Mouse (Mus musculus) forebrain, embryonic 11.5 days (tissue): Measurements from ENCODE around the gene Ube2b. TPM values are rescaled to one million over a fixed set of nuclear protein-coding genes. Genes with fewer than 3 reads are reported as not detected.

ENCODE experiments used
- ATAC-seq: fragments of 200-750 bp; cut with Nextera tagmentation; replicated peaks from 2 replicates; pipeline ENCODE4 v1.8.0; 2017; ENCODE audit warnings: moderate TSS enrichment; ENCODE audit not compliant: low FRiP score
- DNase-seq: peaks from one replicate; pipeline ENCODE4 v3.0.0-alpha.2; 2017; ENCODE audit warnings: low spot score
- H3K27ac ChIP-seq: fragments of 300-500 bp; sonication (generic); 2 replicates; pipeline ENCODE4 v1.5.1; 2014; ENCODE audit warnings: low read depth, low read length
- H3K27me3 ChIP-seq: fragments of 300-500 bp; sonication (generic); 2 replicates; pipeline ENCODE4 v1.6.1; 2014; ENCODE audit warnings: mild to moderate bottlenecking, low read length, mixed read lengths; ENCODE audit not compliant: control insufficient read depth, insufficient read depth
- H3K36me3 ChIP-seq: fragments of 300-500 bp; sonication (generic); 2 replicates; pipeline ENCODE4 v1.6.1; 2014; ENCODE audit warnings: mild to moderate bottlenecking, low read length, moderate library complexity, mixed read lengths; ENCODE audit not compliant: control insufficient read depth, insufficient read depth
- H3K4me1 ChIP-seq: fragments of 300-500 bp; sonication (generic); replicated peaks from 2 replicates; pipeline ENCODE4 v1.6.1; 2014; ENCODE audit warnings: low read length, mixed read lengths; ENCODE audit not compliant: control insufficient read depth, insufficient read depth
- H3K4me2 ChIP-seq: fragments of 300-500 bp; sonication (generic); 2 replicates; pipeline ENCODE4 v1.6.1; 2014; ENCODE audit warnings: low read depth, mild to moderate bottlenecking, low read length, moderate library complexity, mixed read lengths; ENCODE audit not compliant: severe bottlenecking
- H3K4me3 ChIP-seq: fragments of 300-500 bp; sonication (generic); 2 replicates; pipeline ENCODE4 v1.5.1; 2014; ENCODE audit warnings: low read depth, low read length
- H3K9ac ChIP-seq: fragments of 300-500 bp; sonication (generic); 2 replicates; pipeline ENCODE4 v1.6.1; 2014; ENCODE audit warnings: low read length
- H3K9me3 ChIP-seq: fragments of 300-500 bp; sonication (generic); 2 replicates; pipeline ENCODE4 v1.6.1; 2016; ENCODE audit warnings: low read length, mixed read lengths; ENCODE audit not compliant: control insufficient read depth
- WGBS: fragments of 180-500 bp; shearing (Covaris S2); extraction: QIAGEN DNeasy Blood & Tissue Kit; methylation state at CpG from one replicate; pipeline ENCODE4 v1.1.7; 2014; 5-methylcytosine and 5-hydroxymethylcytosine counted together
- polyA plus RNA-seq: library from polyadenylated mRNA; unstranded; fragments of >200 nt; fragmentation: Nextera tagmentation; extraction: Ambion mirVana; gene quantifications from 2 replicates; pipeline ENCODE4 v1.2.1, GENCODE M21; 2014

Ube2b gene
- polyA plus RNA-seq, 1 experiment from 2014 or later = 177 TPM

DNA sequence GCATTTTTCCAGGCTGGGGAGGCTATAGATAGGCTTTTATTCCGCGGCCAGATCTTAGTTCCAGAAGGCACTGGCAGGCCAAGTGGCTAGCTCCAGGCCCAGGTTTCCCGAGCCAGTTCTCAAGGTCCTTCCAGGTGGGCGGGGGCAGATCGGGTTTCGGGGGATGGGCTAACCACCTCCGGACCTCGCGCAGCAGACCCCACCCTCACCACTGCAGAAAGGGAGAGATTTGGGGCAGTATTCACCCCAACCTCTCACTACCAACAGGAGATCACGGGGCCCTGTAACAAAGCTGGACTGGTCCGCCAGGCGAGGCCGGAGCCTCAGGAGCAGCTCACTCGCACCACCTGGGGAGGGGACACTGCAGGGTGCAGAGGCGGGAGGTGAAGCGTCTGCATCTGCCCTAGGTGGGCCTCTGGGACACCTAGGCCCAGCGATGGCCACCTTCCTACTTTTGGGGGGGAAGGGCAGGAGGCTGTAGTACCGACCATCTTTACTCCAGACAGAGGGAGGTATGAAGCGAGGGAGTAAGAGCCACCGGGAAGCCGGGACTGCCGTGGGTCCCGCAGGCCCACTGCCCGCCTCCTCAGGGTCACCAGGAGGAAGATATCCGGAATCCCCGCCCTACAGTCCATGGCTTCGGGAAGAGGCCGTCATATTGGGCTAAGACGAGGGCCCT, 812 bp downstream of the Ube2b start:
- Histone ChIP-seq H3K4me2 (peak overlapping the region; percentile 89), H3K4me1 (peaks cover 8% of the 10 kb centered on the region; the same call in 1 of the 2 replicates), H3K9me3 (no peaks in the 10 kb centered on the region), H3K9ac (peak overlapping the region; percentile 96), H3K27ac (peak overlapping the region; percentile 92), H3K36me3 (peaks cover 3% of the 10 kb centered on the region; the same call in 1 of the 2 replicates), H3K4me3 (peak overlapping the region; percentile 90), H3K27me3 (no peaks in the 10 kb centered on the region)
- under 1% methylated on average over 29 of the region's 29 CpGs for WGBS
- ATAC-seq = peak; percentile 14; the same call in 1 of the 2 replicates
- peak; percentile 78 for DNase-seq

DNA sequence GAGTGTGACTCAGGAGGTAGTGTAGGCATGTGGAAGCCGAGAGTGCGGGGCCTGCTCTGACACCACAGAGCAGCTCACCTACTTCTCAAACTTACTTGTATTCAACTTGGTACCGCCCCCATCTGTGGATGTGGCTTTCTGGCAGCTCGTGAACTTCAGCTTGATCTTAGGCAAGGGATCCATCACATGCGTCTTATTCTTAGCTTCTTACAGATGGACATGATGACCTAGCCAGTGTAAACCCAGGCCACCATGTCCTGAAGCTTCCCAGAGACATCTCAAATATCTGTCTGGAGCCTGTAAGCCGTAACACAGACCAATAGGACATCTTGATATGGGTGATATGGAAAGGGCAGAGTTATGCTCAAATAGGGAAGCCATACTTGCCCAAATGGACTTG, 28.9 kb downstream of the Ube2b start:
- H3K36me3 ChIP-seq = peaks cover 14% of the 10 kb centered on the region
- H3K27me3 ChIP-seq = no peaks in the 10 kb centered on the region
- DNase-seq (no peak), ATAC-seq (no peak)
- 0 out of 2 replicates have a peak, but pooled peaks cover 4% of the 10 kb centered on the region for H3K4me1 ChIP-seq
- no peak overlapping the region for H3K9ac ChIP-seq
- H3K4me3 ChIP-seq = no peak overlapping the region
- H3K9me3 ChIP-seq = no peaks in the 10 kb centered on the region
- H3K4me2 ChIP-seq = no peak overlapping the region
- no peak overlapping the region for H3K27ac ChIP-seq
- WGBS = 94% methylated on average over 6 of the region's 6 CpGs

DNA sequence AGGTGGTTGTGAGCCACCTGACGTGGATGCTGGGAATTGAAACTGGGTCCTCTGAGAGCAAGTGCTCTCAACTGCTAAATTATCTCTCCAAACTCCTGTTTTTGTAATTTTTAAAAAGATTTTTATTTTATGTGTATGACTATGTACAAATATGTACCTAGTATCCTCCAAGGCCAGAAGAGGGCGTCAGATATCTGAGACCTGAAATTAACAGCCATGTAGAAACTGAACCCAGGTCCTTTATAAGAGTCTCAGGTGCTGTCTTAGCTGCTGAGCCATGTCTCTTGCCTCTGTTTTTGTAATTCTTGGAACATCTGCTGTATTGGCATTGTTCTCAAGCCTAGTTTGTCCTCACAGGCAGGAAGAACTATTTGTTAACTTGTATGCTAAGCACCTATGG, 31.1 kb downstream of the Ube2b start:
- 0 out of 2 replicates have a peak, but pooled peaks cover 4% of the 10 kb centered on the region for H3K4me1 ChIP-seq
- 84% methylated on average over 2 of the region's 2 CpGs for WGBS
- H3K4me2 ChIP-seq = no peak overlapping the region
- H3K9ac ChIP-seq = no peak overlapping the region
- no peak overlapping the region for H3K27ac ChIP-seq
- H3K4me3 ChIP-seq = no peak overlapping the region
- no peaks in the 10 kb centered on the region for H3K9me3 ChIP-seq
- H3K27me3 ChIP-seq = no peaks in the 10 kb centered on the region
- ATAC-seq (no peak), DNase-seq (no peak)
- H3K36me3 ChIP-seq = peaks cover 14% of the 10 kb centered on the region

DNA sequence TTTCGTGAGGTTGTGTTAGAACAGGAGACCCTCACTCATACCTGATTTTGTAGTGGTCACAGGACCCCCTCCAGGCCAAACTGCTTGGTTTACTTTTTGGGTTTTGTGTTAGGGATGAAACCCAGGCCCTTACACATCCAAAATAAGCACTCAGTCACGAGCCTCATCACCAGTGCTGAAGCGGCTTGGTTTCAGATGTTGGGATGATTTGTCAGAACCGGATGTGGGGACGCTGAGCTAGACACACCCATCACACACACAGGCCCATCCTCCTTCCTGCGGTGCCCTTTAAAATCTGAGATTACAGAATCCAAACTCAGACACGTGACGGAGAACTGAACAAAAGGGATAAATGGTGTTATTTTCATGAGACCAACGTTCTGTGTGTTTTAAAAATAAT, 31.7 kb downstream of the Ube2b start:
- 96% methylated on average over 9 of the region's 9 CpGs for WGBS
- DNase-seq (no peak), ATAC-seq (no peak)
- Histone ChIP-seq H3K4me3 (no peak overlapping the region), H3K27me3 (no peaks in the 10 kb centered on the region), H3K4me1 (0 out of 2 replicates have a peak, but pooled peaks cover 4% of the 10 kb centered on the region), H3K4me2 (no peak overlapping the region), H3K36me3 (peaks cover 14% of the 10 kb centered on the region), H3K9me3 (no peaks in the 10 kb centered on the region), H3K27ac (no peak overlapping the region), H3K9ac (no peak overlapping the region)

DNA sequence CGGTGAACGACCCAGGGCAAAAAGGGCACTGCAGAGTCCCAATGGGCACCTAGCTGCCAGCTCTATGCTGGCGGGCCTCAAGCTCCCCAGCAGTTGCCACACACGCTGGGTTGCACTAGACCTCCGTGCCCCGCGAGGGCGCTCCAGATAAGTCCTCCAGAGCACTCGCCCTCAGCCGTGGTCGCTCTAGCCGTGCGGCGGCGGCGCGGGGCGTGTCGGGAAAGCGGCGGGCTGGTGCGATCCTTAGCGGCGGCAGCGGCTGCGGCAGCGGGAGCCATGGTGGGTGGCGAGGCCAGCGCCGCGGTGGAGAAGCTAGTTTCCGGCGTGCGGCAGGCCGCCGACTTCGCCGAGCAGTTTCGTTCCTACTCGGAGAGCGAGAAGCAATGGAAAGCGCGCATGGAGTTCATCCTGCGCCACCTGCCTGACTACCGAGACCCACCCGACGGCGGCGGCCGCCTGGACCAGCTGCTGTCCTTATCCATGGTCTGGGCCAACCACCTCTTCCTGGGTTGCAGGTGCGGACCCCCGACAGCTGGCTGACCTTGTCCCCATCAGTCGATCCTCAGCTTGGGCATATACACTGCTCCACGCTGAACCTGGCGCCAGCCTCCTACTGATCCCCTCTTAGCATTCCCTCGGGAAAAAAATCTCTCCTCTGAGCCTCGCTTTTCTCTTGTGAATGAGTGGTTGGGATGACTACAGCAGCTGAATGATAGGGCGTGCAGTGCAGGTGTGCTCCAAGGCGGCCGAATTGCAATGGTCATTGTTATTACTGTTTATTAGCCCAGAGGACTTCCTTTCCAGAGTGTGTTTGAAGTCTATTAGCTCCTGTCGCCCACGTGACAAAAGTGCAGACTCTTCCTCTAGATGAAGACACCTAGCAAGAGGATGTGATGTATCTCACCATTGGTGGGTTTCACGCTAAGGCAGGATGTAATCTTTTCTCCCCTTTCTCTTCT, 32.8 kb downstream of the Ube2b start, which contains the start of gene Cdkn2aipnl:
Cdkn2aipnl (plus strand) TSS at position 219 of the 959 bp plus-strand sequence.
- WGBS = 3% methylated on average over 63 of the region's 63 CpGs
- ATAC-seq (peak; percentile 87), DNase-seq (peak; percentile 98)
- H3K27ac ChIP-seq = no peak within 1 kb of the TSS
- H3K27me3 ChIP-seq = no peaks in the 10 kb centered on the region
- peak within 1 kb of the TSS; percentile 68 for H3K4me3 ChIP-seq
- peak within 1 kb of the TSS; percentile 86 for H3K4me2 ChIP-seq
- H3K4me1 ChIP-seq = 0 out of 2 replicates have a peak, but pooled peaks cover 4% of the 10 kb centered on the region
- peaks cover 9% of the 10 kb centered on the region for H3K36me3 ChIP-seq
- H3K9me3 ChIP-seq = no peaks in the 10 kb centered on the region
- peak within 1 kb of the TSS; percentile 83 for H3K9ac ChIP-seq

DNA sequence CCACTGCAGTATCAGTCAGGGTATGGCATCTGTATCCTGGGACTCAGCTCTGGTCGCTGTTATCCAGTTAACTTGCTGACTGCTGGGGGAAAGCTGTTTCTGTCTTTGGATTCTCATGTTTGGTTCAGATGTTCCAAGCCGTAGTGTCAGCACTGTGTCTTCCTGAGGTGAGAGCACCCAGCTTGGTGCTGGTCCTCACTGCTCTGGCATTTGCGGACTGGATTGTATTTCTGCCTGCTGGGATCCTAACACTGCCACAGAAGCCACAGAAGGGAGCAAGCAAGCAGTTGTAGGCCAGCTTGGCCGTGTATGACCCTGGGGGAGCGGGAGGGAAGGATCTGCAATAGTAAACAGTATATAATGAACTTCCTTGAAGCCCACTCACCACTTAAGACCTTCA, 33.9 kb downstream of the Ube2b start:
- ATAC-seq (no peak), DNase-seq (no peak)
- Histone ChIP-seq H3K4me2 (no peak overlapping the region), H3K27ac (no peak overlapping the region), H3K27me3 (no peaks in the 10 kb centered on the region), H3K9me3 (no peaks in the 10 kb centered on the region), H3K4me3 (no peak overlapping the region), H3K36me3 (peaks cover 7% of the 10 kb centered on the region), H3K9ac (no peak overlapping the region), H3K4me1 (0 out of 2 replicates have a peak, but pooled peaks cover 4% of the 10 kb centered on the region)
- WGBS = 88% methylated on average over 5 of the region's 5 CpGs

DNA sequence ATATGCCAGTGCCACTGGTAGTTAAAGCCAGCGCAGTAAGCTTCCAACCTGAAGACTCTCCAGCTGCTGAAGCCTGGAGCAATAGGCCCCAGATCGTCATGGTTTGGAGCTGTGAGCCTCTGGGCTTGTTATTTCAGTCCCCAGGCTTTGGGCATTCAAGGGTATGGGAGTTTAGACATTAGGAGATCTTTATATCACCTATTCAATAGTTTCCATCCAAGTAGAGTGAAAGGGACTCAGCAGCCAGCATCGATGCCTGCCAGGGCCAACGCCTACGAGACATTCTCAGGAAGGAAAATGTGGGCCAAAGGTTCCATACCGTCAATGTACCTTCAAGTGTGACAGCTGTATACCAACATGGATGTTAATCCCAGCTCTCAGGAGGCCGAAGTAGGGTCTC, 38.3 kb downstream of the Ube2b start:
- Histone ChIP-seq H3K9me3 (no peaks in the 10 kb centered on the region), H3K27ac (no peak overlapping the region), H3K27me3 (no peaks in the 10 kb centered on the region), H3K36me3 (no peaks in the 10 kb centered on the region), H3K4me3 (no peak overlapping the region), H3K4me2 (no peak overlapping the region), H3K9ac (no peak overlapping the region), H3K4me1 (no peaks in the 10 kb centered on the region)
- DNase-seq = no peak
- 91% methylated on average over 7 of the region's 7 CpGs for WGBS
- ATAC-seq = no peak

DNA sequence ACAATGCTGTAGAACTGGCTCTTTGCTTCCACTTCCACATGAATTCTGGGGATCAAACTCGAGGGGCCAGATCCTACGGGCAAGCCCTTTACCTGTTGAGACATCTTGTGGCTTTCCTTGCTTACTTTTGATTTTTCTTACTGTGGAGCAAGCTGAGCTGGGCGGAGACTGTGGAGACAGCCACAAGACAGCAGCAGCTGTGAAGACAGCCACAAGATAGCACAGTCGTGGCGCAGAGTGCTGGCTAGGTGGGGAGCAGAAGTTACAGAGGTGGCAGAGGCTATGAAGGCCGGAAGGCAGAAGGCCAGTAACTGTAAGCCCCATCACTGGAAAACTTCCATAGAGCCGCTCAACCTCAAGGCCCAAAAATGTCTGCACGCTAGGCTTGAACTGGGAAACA, 38.8 kb downstream of the Ube2b start:
- 90% methylated on average over 8 of the region's 8 CpGs for WGBS
- Histone ChIP-seq H3K9me3 (no peaks in the 10 kb centered on the region), H3K4me3 (no peak overlapping the region), H3K27ac (no peak overlapping the region), H3K4me1 (no peaks in the 10 kb centered on the region), H3K27me3 (no peaks in the 10 kb centered on the region), H3K9ac (no peak overlapping the region), H3K4me2 (no peak overlapping the region), H3K36me3 (no peaks in the 10 kb centered on the region)
- DNase-seq = no peak
- ATAC-seq = no peak
